Mouse (Mus musculus) bone marrow, adult 2 months (tissue): ENCODE measurements around the gene Pecam1.

Experiments
- CTCF ChIP-seq: fragments of 200-500 bp; IDR thresholded peaks from 2 replicates; pipeline ENCODE4 v1.5.1; 2011; ENCODE audit warnings: low read length, control low read depth; ENCODE audit not compliant: control insufficient read depth, insufficient read depth
- POLR2A ChIP-seq: fragments of 200-500 bp; IDR thresholded peaks from 2 replicates; pipeline ENCODE4 v1.6.1; 2011; ENCODE audit warnings: low read depth, mild to moderate bottlenecking, control low read depth, low read length, borderline replicate concordance; ENCODE audit not compliant: control insufficient read depth

DNA sequence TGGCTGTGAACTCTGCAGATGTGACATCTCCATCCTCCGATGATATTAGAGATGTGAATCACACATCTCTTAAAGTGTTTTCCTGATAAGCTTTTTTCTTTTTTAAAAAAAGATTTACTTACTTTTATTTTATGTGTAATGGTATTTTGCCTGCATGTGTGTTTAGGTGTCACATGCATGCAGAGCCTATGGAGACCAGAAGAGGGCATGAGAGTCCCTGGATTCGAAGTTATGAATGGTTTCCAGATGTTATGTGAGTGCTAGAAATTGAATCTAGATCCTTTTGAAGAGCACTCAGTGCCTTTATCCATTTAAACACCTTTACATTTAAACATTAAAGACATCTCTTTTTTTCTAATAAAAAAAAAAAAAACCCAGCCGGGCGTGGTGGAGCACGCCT lies 5.5 kb downstream of the Pecam1 start:
- TF ChIP-seq CTCF (no peak), POLR2A (no peak)
